In genomic region chr4:86713518-86713917, GRCm38 (mm10) we compare ENCODE assay signal across 15 mouse cellular contexts. TPM values are rescaled to one million over a fixed set of nuclear protein-coding genes. Genes with fewer than 3 reads are reported as not detected.
A peak's percentile ranks its signal among the peaks of the same experiment; 100 is the strongest.
DNase-seq lines count a peak whose midpoint lies in the region; ATAC-seq and TF ChIP-seq lines count a peak whose summit lies in the region.
"Had no signal": no experiment of that assay in that cellular context is flagged by ENCODE, and none has a peak within 500 bp of the region (broad histone marks: within the 10 kb centered on the region; RNA-seq: fewer than 3 reads in every experiment).

No protein-coding gene starts in this region.

- TF ChIP-seq EP300 in heart, adult 2 months (IDR thresholded peaks at IDR 0.05; ENCODE audit: insufficient read depth, low read depth, low read length): no peak

- no peak overlapping the region for H3K4me2 ChIP-seq in heart, embryonic 12.5 days
- H3K4me2 ChIP-seq: midbrain, embryonic 15.5 days had no signal

- H3K27ac ChIP-seq in heart, adult 2 months: peak overlapping the region; percentile 79
- no peak overlapping the region for H3K27ac ChIP-seq in heart, embryonic 12.5 days (ENCODE audit: poor library complexity, severe bottlenecking)
- no peak overlapping the region for H3K27ac ChIP-seq in embryonic facial prominence, embryonic 10.5 days (replicated peaks)
- H3K27ac ChIP-seq: limb, embryonic 10.5 days; liver, embryonic 14.5 days; midbrain, embryonic 15.5 days had no signal

- H3K79me2 ChIP-seq in heart, adult 2 months (replicated peaks; ENCODE audit: control insufficient read depth, insufficient read depth, low read length): no peaks in the 10 kb centered on the region

- no peaks in the 10 kb centered on the region; the same call in 1 of the 2 replicates for H3K9me3 ChIP-seq in heart, embryonic 12.5 days (replicated peaks)
- H3K9me3 ChIP-seq in embryonic facial prominence, embryonic 10.5 days: no peaks in the 10 kb centered on the region
- H3K9me3 ChIP-seq: limb, embryonic 10.5 days; midbrain, embryonic 15.5 days had no signal

- no peak for DNase-seq in heart, adult 2 months
- peak; percentile 51 for DNase-seq in induced T-regulatory cell, adult 2 months (ENCODE audit: low read depth)
- DNase-seq in natural killer cell, adult 2 months (ENCODE audit: low spot score in 2 of 2): peak; percentile 50 to 75
- DNase-seq in embryonic facial prominence, embryonic 10.5 days (ENCODE audit: low spot score): no peak
- DNase-seq in embryo, embryonic 9.5 days (ENCODE audit: extremely low spot score): no peak
- DNase-seq in kidney, adult 9 months: no peak
- DNase-seq: cerebellum, postnatal 14 days; kidney, postnatal 14 days had no signal

- H3K27me3 ChIP-seq in heart, adult 2 months (ENCODE audit: control insufficient read depth, insufficient read depth, low read length): no peaks in the 10 kb centered on the region
- H3K27me3 ChIP-seq in heart, embryonic 12.5 days (replicated peaks): no peaks in the 10 kb centered on the region
- H3K27me3 ChIP-seq in embryonic facial prominence, embryonic 10.5 days (replicated peaks; ENCODE audit: low read depth, poor library complexity, severe bottlenecking): no peaks in the 10 kb centered on the region
- H3K27me3 ChIP-seq: CH12.LX; midbrain, embryonic 15.5 days; Patski had no signal

- WGBS in heart, adult 2 months: 54% methylated on average over 2 of the region's 2 CpGs
- WGBS in heart, embryonic 12.5 days: 69% methylated on average over 2 of the region's 2 CpGs
- WGBS in embryonic facial prominence, embryonic 10.5 days: 79% methylated on average over 2 of the region's 2 CpGs

- peaks cover 3% of the 10 kb centered on the region for H3K36me3 ChIP-seq in heart, adult 2 months (ENCODE audit: control insufficient read depth, insufficient read depth, low read length)
- no peaks in the 10 kb centered on the region; the same call in 1 of the 2 replicates for H3K36me3 ChIP-seq in heart, embryonic 12.5 days
- H3K36me3 ChIP-seq in embryonic facial prominence, embryonic 10.5 days (replicated peaks): no peaks in the 10 kb centered on the region
- H3K36me3 ChIP-seq: limb, embryonic 10.5 days; midbrain, embryonic 15.5 days had no signal

- H3K4me1 ChIP-seq in heart, adult 2 months (ENCODE audit: control insufficient read depth, insufficient read depth, low read length): peaks cover 5% of the 10 kb centered on the region
- H3K4me1 ChIP-seq in heart, embryonic 12.5 days (replicated peaks): 0 out of 2 replicates have a peak, but pooled peaks cover 8% of the 10 kb centered on the region
- 0 out of 2 replicates have a peak, but pooled peaks cover 2% of the 10 kb centered on the region for H3K4me1 ChIP-seq in embryonic facial prominence, embryonic 10.5 days
- H3K4me1 ChIP-seq: limb, embryonic 10.5 days; midbrain, embryonic 15.5 days had no signal

- TF ChIP-seq CTCF in heart, adult 2 months (IDR thresholded peaks at IDR 0.05): no peak

- H3K9ac ChIP-seq in heart, adult 2 months (ENCODE audit: low read depth, low read length): no peak overlapping the region
- no peak overlapping the region for H3K9ac ChIP-seq in heart, embryonic 12.5 days
- H3K9ac ChIP-seq: liver, embryonic 14.5 days; midbrain, embryonic 15.5 days had no signal

- H3K4me3 ChIP-seq in heart, adult 2 months: no peak overlapping the region
- H3K4me3 ChIP-seq in heart, embryonic 12.5 days: no peak overlapping the region
- H3K4me3 ChIP-seq in embryonic facial prominence, embryonic 10.5 days: no peak overlapping the region
- H3K4me3 ChIP-seq: limb, embryonic 10.5 days; midbrain, embryonic 15.5 days had no signal

- intact Hi-C loops in heart, adult 2 months (cut with DNase I): no loop called here

- no peak for ATAC-seq in heart, embryonic 12.5 days (ENCODE audit: insufficient number of reproducible peaks, low FRiP score)
- peak; percentile 66 for ATAC-seq in CD4-positive, CD25-positive, alpha-beta regulatory T cell, adult 4 months
- ATAC-seq: midbrain, embryonic 15.5 days had no signal

- no peak for TF ChIP-seq POLR2A in heart, adult 2 months (IDR thresholded peaks at IDR 0.05; ENCODE audit: insufficient read depth, low read depth, low read length)

RNA-seq across cellular contexts. Expression of gene Dennd4c, which starts 34.8 kb away (rescaled TPM):
- 10 to 100 TPM; 36.0 to 36.3 TPM for total RNA-seq in heart, adult 2 months (2021)
- 7.1 and 12.4 TPM in 2 replicates for polyA plus RNA-seq in heart, adult 2 months (2012; rRNA removed)
- 7.7 and 8.8 TPM in 2 replicates for polyA plus RNA-seq in heart, embryonic 12.5 days (2016; fragmentation: Nextera tagmentation; extraction: Ambion mirVana)
- 1 to 10 TPM; 5.3 to 6.0 TPM for polyA plus RNA-seq in CD4-positive, CD25-positive, alpha-beta regulatory T cell, adult 4 months (2017; shearing (Covaris generic))
- 6.1 and 6.2 TPM in 2 replicates for polyA plus RNA-seq in embryonic facial prominence, embryonic 10.5 days (2016; fragmentation: Nextera tagmentation; extraction: Ambion mirVana)

RNA-seq across cellular contexts. Expression of gene Plin2, which starts 43.7 kb away (rescaled TPM):
- total RNA-seq in heart, adult 2 months (2021): 100 to 1,000 TPM; 115 to 120 TPM
- 89.4 and 117 TPM in 2 replicates for polyA plus RNA-seq in heart, adult 2 months (2012; rRNA removed)
- 54.1 and 59.3 TPM in 2 replicates for polyA plus RNA-seq in heart, embryonic 12.5 days (2016; fragmentation: Nextera tagmentation; extraction: Ambion mirVana)
- polyA plus RNA-seq in CD4-positive, CD25-positive, alpha-beta regulatory T cell, adult 4 months (2017; shearing (Covaris generic)): 10 to 100 TPM; 29.0 to 29.7 TPM
- 70.4 and 75.4 TPM in 2 replicates for polyA plus RNA-seq in embryonic facial prominence, embryonic 10.5 days (2016; fragmentation: Nextera tagmentation; extraction: Ambion mirVana)

Comparison
In these comparisons a context has a peak if more than half of its experiments do, and no peak if none do; other contexts are left out.
1. DNase-seq: peak in induced T-regulatory cell, adult 2 months (single experiment) and natural killer cell, adult 2 months (2 of 2); none in heart, adult 2 months (0 of 2), embryonic facial prominence, embryonic 10.5 days (single experiment), embryo, embryonic 9.5 days (single experiment) and kidney, adult 9 months (single experiment).